Mouse (Mus musculus) natural killer cell, adult 2 months (primary cell): ENCODE measurements around the gene Plk5.

Experiments
- DNase-seq, 2 experiments: peaks; one replicate each; pipeline ENCODE4 v3.0.0; 2022; ENCODE audit warnings: low spot score in 2 of 2

Gene Plk5

DNA sequence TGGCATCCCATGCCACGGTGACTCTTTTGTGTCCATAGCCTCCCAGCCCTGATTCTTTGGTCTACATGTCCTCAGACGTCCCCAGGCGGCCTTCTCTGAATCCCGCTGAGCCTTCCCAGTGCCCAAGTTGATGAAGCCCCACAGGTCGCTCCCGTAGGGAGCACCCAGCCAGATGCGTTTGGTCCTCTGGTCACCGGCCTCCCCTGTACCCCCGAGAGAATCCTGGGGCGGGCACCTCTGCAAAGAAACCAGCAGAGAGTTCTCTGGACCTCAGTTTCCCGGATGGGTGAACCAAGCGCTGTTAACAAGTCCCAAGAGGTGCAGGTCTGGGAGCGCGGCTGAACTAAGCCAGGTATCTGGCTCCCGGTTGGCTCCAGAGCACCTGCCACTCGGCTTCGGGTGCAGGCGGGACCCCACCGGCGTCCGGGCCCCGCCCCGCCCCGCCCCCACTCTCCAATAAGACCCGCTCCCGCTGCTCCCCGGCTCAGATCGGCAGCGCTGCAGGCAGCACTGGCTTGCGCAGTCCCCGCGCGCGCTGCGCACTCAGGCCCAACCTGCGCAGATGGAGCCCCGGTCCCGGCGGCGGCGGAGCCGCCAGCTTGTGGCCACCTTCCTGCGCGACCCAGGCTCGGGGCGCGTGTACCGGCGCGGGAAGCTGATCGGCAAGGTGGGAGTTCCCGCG is at the start of gene Plk5:
TSS of gene Plk5 (plus strand) at position 459 of the 682 bp plus-strand sequence.
- no peak for DNase-seq

DNA sequence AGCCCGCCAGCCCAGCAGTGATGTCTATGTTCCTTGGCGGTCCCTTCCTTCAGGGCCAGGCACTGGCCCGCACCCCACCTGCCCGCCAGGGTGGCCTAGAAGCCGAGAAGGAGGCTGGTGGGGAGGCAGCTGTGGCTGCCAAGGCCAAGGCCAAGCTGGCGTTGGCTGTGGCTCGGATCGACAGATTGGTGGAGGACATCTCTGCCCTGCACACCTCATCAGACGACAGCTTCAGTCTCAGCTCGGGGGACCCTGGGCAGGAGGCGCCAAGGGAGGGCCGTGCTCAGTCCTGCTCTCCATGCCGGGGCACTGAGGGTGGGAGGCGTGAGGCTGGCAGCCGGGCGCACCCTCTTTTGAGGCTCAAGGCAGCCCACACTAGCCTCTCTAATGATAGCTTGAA is 44.7 kb upstream of the Plk5 start:
- no peak for DNase-seq

DNA sequence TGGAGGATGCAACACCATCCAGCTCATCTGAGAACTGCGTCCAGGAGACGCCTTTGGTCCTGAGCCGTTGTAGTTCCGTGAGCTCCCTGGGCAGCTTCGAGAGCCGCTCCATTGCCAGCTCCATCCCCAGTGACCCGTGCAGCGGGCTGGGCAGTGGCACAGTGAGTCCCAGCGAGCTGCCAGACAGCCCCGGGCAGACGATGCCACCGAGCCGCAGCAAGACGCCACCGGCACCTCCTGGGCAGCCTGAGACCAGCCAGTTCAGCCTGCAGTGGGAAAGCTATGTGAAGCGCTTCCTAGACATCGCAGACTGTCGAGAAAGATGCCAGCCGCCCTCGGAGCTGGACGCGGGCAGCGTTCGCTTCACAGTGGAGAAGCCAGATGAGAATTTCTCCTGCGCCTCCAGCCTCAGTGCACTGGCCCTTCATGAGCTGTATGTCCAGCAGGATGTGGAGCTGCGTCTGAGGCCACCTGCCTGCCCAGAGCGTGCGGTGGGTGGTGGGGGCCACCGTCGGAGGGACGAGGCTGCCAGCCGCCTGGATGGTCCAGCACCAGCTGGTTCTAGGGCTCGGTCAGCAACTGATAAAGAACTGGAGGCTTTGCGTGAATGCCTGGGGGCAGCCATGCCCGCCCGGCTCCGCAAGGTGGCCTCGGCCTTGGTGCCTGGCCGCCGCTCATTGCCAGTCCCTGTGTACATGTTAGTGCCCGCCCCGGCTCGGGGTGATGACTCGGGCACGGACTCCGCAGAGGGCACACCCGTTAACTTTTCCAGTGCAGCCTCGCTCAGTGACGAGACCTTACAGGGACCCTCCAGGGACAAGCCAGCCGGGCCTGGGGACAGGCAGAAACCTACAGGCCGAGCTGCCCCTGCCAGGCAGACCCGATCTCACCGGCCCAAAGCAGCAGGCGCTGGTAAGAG is 43.4 kb upstream of the Plk5 start:
- no peak for DNase-seq

DNA sequence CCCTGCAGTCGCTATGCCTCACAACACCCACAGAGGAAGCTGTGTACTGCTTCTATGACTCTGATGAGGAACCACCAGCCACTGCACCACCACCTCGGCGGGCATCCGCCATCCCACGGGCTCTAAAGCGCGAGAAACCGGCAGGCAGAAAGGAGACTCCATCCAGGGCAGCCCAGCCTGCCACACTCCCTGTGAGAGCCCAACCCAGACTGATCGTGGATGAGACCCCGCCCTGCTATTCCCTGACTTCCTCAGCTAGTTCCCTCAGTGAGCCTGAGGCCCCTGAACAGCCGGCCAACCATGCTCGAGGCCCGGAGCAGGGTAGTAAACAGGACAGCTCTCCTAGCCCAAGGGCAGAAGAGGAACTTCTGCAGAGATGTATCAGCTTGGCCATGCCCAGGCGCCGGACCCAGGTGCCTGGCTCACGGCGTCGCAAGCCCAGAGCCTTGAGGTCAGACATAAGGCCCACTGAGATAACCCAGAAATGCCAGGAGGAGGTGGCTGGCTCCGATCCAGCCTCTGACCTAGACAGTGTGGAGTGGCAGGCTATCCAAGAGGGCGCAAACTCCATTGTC is 42.5 kb upstream of the Plk5 start:
- DNase-seq: peak in 1 of 2 experiments; percentile 44

DNA sequence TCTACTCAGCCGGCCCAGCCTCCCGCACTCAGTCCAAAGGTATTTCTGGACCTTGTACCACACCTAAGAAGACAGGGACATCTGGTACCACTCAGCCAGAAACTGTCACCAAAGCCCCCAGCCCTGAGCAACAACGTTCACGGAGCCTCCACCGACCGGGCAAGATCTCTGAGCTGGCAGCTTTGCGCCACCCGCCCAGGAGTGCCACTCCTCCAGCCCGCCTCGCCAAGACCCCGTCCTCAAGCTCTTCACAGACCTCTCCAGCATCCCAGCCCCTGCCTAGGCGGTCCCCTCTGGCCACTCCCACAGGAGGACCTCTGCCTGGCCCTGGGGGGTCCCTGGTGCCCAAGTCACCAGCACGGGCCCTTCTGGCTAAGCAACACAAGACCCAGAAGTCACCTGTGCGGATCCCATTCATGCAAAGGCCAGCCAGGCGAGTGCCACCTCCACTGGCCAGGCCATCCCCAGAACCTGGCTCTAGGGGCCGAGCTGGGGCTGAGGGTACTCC is 41.7 kb upstream of the Plk5 start:
- no peak for DNase-seq

DNA sequence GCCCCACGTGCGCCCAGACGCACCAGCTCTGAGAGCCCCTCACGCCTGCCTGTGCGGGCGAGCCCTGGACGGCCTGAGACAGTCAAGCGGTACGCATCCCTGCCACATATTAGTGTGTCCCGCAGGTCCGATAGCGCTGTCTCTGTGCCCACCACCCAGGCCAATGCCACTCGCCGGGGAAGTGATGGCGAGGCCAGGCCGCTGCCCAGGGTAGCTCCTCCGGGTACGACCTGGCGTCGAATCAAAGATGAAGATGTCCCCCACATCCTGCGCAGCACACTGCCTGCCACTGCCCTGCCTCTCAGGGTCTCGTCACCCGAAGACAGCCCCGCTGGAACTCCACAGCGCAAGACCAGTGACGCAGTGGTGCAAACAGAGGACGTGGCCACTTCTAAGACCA is 40.9 kb upstream of the Plk5 start:
- no peak for DNase-seq

DNA sequence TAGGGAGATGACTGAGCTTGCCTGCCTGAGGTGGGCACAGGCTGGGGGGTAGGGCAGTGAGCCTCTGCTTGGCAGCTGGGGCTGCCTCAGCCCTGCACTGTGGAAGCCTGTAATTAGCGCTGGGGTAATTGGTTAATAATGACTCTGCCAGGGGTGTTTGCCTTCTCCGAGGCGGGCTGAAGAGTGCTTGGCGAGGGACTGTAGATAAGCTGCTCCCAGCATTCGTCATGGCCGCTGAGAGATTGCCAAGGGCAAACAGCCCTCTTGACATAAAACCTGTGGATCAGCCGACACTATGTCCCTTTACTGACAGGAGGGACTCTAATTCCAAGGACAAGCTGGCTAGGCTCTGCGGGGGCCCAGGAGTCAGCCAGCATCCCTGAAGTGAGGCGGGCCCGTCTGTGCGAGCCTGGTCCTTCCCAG is 39.9 kb upstream of the Plk5 start:
- no peak for DNase-seq

DNA sequence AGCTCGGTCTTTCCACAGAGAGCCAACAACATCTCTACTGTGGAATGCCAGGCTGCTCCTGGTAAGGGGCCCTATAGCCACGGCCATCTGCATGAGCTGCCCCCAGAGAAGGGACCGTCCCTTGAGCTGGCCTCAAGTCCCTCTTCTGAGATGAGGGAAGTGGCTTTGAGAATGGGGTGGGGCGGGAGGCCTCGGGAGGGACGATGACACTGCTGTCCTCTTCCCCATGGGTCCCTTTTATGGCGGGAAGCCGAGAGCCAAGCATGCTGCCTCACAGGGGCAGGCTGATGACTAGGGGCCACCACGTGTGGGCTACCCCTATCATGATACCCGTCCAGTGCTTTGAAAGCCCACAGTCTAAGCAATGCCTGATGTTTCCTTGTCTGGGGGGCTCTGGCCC is 39.2 kb upstream of the Plk5 start:
- no peak for DNase-seq

DNA sequence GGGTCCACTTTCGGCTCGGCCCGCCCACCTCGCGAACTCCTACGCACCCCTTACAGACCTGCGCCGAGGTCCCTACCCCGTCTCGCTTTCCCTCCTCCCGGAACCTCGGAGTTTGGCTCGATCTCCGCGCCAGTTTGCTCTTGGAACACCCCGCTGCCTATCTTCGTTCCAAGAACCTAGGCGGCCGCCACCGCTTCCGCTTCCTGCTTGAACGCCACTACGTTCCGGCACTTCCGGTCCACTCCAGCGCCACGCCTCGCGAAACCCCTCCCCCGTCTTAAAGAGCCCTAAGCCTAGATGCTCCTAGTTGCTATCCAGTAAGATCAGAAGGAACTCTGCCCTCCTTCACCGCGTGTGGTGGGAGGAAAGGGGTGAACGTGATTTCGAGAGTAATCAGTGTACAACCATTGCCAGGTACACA is 35.9 kb upstream of the Plk5 start, which contains the start of gene 2310011J03Rik:
TSS of gene 2310011J03Rik (minus strand) at position 198 of the 421 bp plus-strand sequence.
- DNase-seq: peak; percentile 84 to 88

DNA sequence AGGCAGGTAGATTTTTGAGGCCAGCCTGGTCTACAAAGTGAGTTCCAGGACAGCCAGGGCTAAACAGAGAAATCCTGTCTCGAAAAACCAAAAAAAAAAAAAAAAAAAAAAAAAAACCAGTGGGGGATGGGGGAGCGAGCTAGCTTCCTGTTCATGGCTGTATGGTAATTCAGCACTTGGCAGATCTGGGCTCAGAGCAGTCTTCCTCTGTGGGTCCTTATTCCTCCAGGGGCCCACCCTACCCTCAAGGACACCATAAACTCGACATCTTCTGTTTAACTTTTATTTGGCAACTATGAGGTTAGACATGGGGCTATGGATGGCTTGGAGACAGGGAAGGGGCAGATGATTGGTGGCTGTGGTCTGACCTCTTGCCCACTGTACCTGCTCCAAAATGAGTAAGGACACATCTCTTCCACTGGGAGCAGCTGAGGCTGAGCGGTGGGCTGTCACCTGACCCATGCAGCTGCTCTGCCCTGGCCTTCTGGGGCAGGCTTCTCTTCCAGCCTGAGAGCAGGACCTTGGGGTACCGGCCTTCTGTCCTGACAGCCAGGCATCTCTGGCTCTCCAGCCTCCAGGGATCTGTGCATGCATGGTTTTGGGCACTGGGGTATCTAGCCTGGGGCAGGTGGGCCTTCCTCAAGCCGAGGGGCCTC is 35.1 kb upstream of the Plk5 start:
- DNase-seq: no peak

DNA sequence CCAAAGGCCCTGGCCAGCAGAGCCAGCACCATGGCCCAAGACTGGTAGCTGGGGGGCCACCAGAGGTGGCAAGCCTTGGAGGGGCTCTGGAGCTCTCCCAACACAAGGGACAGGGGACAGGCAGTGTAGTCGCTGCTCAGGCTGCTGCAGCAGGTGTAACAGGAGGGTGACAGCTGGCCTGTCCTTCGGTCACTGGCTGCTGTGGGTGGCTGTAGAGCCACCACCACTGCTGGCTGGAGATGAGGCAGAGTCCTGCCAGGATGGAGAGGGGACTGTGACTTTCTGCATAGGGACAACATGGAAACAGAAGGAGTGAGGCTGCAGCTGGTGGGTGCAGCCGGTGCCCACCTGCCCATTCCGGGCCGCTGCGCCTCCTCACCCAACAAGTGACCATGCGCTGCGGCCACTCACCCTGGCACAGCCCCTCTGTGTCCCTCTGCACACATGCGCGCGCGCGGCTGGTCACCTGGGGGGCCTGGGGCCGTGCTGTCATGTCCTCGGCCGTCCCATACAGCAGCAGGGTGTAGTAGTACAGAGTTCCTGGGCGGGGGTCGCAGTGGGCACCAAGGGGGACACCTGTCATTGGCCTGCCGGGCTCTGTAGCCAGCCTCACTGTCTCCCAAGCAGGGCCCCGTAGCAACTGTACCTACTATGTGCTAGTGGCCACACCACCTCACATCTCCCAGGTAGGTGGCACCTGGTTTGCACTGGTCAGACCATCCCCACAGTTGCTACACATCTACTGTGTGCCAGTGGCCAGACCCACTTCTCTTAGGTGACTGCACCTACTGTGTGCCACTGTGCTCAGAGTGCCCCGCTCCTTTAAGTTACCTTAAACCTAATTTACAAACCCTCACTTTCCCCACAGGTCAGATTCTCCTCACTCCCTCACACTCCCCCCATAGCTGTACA is 34.3 kb upstream of the Plk5 start:
- DNase-seq: no peak

DNA sequence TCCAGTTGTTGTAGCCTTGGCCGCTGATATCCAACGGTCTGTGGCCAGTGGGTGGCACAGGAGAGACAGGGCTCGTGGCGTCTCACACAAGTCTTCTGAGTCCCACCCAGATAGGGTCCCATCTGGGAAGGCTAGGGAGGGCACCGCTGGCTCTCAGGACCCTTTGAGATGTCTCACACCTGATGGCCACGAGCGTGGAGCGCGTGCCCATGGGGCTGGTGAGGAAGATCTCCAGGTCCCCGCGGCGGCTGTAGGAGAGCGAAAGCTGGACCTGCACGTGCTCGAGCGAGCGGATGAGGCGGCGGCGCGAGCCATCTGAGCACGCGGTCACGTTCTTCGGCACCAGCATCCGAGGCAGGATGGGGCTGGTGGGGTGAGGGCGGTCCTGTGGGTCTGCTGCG is 33.4 kb upstream of the Plk5 start:
- peak; percentile 30 to 43 for DNase-seq

DNA sequence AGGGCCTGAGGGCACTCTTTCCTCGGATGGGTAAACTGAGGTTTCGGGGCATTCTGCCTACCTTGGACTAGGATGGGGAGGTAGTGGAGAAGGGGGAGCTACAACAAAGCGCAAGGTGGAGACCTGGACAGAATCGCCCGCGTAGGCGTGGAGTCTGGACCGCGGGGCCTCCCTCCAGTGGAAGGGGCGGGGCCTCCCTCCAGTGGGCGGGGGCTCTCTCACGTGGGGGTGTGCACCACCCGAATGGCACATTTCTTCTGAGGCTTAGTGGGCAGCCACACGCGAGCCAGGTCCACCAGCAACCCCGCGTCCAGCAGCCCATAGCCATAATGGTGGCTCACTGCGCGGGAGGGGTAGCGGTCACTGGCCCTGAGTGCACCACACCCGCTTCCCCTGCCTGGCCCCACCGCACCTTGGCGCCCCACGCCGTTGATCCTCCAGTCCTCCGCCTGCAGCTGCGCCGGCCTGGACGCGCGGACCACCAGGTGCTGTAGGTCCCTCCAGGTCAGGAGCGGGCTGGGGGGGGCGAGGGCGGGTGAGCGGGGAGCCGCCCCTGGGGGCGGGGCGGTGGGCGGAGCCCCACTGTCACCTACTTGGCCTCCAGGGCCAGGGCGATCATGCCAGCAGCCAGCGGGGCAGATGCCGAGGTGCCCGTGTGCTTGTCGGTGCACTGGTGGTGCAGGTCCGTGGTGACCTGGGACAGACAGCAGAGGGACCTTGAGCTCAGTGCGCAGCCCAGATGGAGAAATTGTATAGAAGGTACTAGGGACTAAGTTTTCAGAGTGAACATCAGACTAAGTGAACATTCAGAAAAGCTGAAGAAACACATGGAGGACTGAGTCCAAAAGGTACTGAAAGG is 32.8 kb upstream of the Plk5 start:
- DNase-seq: peak; percentile 67 to 73

DNA sequence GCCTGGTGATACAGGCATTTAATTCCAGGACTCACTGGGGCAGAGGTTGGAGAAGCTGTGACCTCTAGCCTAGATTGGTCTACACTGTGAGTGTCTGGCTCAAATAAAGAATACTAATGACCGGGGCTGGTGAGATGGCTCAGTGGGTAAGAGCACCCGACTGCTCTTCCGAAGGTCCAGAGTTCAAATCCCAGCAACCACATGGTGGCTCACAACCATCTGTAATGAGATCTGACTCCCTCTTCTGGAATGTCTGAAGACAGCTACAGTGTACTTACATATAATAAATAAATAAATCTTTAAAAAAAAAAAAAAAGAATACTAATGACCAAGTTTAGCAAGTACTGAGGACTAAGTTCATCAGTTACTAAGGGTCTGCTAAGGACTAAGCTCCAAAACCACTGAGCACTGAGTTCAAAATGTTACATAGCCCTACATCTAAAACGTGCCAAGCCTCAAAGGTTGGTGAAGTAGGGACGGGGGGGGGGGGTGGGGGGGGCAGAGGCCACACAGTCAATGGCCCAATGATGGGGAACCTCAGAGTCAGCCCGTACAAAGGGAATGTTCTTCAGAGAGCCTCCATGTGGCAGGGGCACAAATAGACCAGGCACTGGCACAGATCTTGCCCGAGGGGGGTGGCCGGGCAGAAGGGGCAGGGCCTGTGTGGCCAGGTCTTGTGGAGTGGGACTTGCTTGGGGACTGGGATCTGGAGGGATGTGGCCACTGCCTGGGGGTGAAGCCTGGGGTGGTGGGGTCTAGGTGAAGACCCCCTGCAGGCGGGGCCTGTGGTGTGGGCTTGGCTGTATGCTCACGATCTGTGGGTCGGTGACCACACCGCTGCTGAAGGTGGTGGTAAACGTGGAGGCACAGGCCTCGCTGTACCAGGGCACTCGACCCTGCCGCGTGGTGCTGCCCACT is 31.9 kb upstream of the Plk5 start:
- DNase-seq: no peak

DNA sequence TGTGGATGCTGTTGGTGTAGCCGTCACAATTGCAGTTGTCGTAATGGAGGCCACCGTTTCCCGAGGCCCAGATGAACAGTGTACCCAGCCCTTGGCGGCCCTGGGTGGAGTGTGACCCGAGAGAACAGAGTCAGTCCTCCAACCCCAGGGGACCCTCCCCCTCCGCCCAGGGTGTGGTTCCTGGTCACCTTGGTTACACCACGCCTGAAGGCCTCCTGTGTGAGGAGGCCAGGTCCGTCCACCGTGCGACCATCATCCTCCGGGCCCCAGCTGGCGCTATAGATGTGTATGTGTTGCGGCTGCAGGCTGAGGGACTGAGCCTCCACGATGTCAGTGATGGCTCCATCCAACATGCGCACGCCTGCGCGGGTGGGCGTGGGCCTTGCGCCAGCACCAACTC is 31.2 kb upstream of the Plk5 start:
- no peak for DNase-seq

DNA sequence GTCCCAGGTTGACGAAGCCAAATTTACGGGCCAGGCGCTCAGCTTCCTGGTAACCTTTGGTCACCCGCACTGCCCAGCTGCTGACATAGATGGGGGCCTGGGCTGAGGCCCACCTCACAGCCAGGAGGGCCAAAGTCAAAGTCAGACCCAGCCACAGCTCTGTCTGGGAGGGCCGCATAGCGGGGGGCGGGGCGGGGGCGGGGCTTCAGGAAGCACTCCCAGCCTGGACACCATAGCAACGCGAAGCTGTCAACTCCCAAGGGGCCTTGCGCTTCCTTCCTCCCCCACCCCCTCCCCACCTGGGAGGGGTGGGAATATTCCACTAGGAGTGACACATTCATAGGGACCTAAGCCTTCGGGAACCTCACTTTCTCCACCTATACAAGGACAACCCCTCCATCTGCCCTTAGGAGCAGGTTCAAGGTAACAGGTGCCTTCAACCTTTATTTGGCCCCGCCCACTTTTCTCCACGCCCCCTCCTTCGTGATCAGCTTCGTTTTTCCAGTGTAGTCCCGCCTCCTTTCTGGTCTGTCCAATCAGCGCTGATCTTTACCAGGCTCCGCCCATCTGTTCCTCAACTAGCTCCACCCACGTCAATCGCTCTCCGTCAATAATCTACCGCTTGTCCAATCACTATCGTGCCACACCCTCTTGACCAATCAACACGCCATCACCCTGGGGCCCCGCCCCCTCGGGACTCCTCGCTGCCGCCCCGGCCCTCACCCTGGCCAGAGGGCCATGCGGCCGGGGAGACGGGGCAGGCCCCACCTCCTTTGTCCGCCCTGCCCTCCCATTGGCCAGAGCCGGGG is 26.8 kb upstream of the Plk5 start, which contains the start of the genes Pcsk4 and Reep6:
TSS of gene Pcsk4 (minus strand) at position 226 of the 809 bp plus-strand sequence.
TSS of gene Reep6 (plus strand) at position 681 of the 809 bp plus-strand sequence.
- peak; percentile 94 to 97 for DNase-seq

DNA sequence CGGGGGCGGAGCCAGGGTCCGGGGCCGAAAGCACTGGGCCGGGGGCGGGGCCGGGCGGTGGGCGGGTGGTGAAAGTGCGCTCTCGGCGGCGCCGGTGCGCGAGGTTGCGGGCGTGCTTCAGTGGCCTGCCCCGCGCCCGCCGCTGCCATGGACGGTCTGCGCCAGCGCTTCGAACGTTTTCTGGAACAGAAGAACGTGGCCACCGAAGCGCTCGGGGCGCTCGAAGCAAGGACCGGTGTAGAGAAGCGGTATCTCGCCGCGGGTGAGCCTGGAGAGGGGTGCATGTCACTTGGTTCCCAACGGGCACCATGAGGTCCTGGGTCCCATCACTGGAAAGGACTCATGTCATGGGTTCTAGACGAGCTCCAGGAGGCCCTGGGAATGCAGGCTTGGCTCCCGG is 26.2 kb upstream of the Plk5 start:
- no peak for DNase-seq

DNA sequence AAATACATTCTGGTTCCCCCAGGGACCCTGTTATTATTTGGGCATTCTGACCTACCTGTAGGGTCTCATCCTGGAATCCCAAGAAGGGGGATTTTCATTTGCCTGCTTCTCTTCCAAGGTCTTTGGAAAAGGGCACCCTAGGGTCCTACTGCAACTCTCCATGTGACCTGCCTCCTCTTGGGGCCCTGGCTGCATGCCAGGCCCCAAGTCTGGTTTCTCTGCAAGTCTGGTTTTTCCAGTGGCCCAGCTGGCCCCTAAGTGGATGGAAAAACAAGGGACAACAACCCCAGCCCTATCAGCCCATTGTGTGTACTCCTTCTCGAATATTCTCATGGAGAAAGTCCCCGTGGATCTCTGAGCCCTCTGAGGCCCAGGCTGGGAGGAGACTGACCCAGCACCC is 25.4 kb upstream of the Plk5 start:
- no peak for DNase-seq
